Mouse (Mus musculus): ENCODE data around the gene Ces1h. TPM values are rescaled to one million over a fixed set of nuclear protein-coding genes. Genes with fewer than 3 reads are reported as not detected.

Ces1h gene
- not detected for polyA plus RNA-seq (2017; shearing (Covaris generic))

DNA sequence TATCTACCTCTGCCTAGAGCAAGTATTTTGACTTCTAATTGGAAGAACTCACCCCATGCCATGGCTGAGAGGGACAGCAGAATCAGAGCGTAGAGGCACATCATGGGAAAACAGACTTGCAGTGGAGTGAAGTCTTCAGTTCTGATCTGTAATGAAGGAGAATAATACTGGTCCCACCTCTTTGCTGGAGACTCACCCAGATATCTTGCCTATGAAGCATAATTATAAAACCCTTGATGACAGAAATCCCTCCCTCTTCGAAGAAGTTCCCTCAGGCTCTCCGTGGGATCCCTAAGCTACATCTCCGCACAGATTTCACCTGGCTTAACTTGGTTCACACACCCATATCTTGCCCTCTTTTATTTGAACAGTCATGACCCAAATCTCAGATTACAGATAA lies at the start of gene Ces1h:
Gene Ces1h, minus strand, starts transcription at position 101 of the 400 bp plus-strand sequence.

DNA sequence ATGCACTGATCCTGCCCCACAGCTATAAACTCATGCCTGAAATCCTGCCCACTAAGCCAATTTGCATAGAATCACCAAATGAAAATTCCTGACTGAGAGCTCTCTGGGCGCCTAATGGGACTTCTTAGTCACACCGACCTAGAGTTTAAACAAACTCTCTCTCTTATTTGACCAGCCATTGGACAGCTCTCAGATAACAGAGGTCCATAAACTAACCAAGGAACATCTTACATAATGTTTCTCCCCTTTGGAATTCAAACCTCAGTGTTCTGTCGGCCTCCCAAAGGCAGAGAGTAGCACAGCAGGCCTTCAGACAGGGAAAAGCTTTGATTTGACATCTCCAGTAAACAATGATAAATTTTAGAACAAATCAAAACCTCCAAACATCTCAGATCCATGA lies 42.3 kb downstream of the Ces1h start, which contains the start of gene Ces1g:
Gene Ces1g, minus strand, starts transcription at position 102 of the 400 bp plus-strand sequence.

Other genes starting within 250 kb of the Ces1h start
- not detected for gene Ces1c, start 248.4 kb downstream of the Ces1h start, polyA plus RNA-seq (2017; shearing (Covaris generic))
- not detected for gene Ces1d, start 181.9 kb downstream of the Ces1h start, polyA plus RNA-seq (2017; shearing (Covaris generic))
- not detected for gene Ces1e, start 150.1 kb downstream of the Ces1h start, polyA plus RNA-seq (2017; shearing (Covaris generic))
- not detected for gene Ces1f, start 100.0 kb downstream of the Ces1h start, polyA plus RNA-seq (2017; shearing (Covaris generic))
- gene Ces1g, start 42.4 kb downstream of the Ces1h start, polyA plus RNA-seq (2017; shearing (Covaris generic)) = not detected
- not detected for gene Ces5a, start 156.1 kb upstream of the Ces1h start, polyA plus RNA-seq (2017; shearing (Covaris generic))

Measured in effector memory CD4-positive, alpha-beta T cell, adult 7 months (primary cell).